Mouse (Mus musculus): ENCODE measurements around the gene Usp32. TPM values are rescaled to one million over a fixed set of nuclear protein-coding genes. Genes with fewer than 3 reads are reported as not detected.
A peak's percentile ranks its signal among the peaks of the same experiment; 100 is the strongest.

The Usp32 gene
- polyA plus RNA-seq, 1 experiment from 2014 or later = 3.0 TPM

GRCm38 (mm10) chr11:84943948-84944347 is 196.0 kb downstream of the Usp32 start:
- Histone ChIP-seq H3K36me3 (ENCODE audit: control insufficient read depth, insufficient read depth, low read length) (no peaks in the 10 kb centered on the region), H3K9me3 (ENCODE audit: control insufficient read depth, low read length) (no peaks in the 10 kb centered on the region), H3K4me1 (replicated peaks; ENCODE audit: control insufficient read depth, insufficient read depth) (no peaks in the 10 kb centered on the region), H3K4me2 (replicated peaks; ENCODE audit: low read depth) (no peak overlapping the region), H3K27ac (replicated peaks) (no peak overlapping the region), H3K4me3 (ENCODE audit: low read depth, low read length) (no peak overlapping the region), H3K9ac (ENCODE audit: low read length) (no peak overlapping the region), H3K27me3 (ENCODE audit: control insufficient read depth, insufficient read depth, low read length) (no peaks in the 10 kb centered on the region)
- ATAC-seq (ENCODE audit: low FRiP score, low TSS enrichment) (no peak), DNase-seq (ENCODE audit: low spot score) (peak; percentile 85)
- 0% methylated on average over 15 of the region's 15 CpGs for WGBS
- TF ChIP-seq CTCF (IDR thresholded peaks at IDR 0.05; ENCODE audit: low read depth) = peak; percentile 48
- no peak for TF ChIP-seq EP300 (optimal IDR thresholded peaks at IDR 0.05)

- DNase-seq (ENCODE audit: low spot score) = no peak
- Histone ChIP-seq H3K4me2 (replicated peaks; ENCODE audit: low read depth) (no peak overlapping the region), H3K27ac (replicated peaks) (no peak overlapping the region), H3K36me3 (ENCODE audit: control insufficient read depth, insufficient read depth, low read length) (no peaks in the 10 kb centered on the region), H3K9ac (ENCODE audit: low read length) (no peak overlapping the region), H3K4me1 (replicated peaks; ENCODE audit: control insufficient read depth, insufficient read depth) (no peaks in the 10 kb centered on the region), H3K9me3 (ENCODE audit: control insufficient read depth, low read length) (no peaks in the 10 kb centered on the region), H3K4me3 (ENCODE audit: low read depth, low read length) (no peak overlapping the region), H3K27me3 (ENCODE audit: control insufficient read depth, insufficient read depth, low read length) (no peaks in the 10 kb centered on the region)
- TF ChIP-seq EP300 (optimal IDR thresholded peaks at IDR 0.05) (no peak), CTCF (IDR thresholded peaks at IDR 0.05; ENCODE audit: low read depth) (no peak)
- 58% methylated on average over 10 of the region's 10 CpGs for WGBS
- ATAC-seq (ENCODE audit: low FRiP score, low TSS enrichment) = no peak
Measured at GRCm38 (mm10) chr11:84940140-84940539, 199.8 kb downstream of the Usp32 start.

GRCm38 (mm10) chr11:84939508-84940053 is 200.4 kb downstream of the Usp32 start:
- Histone ChIP-seq H3K27ac (replicated peaks) (no peak overlapping the region), H3K27me3 (ENCODE audit: control insufficient read depth, insufficient read depth, low read length) (no peaks in the 10 kb centered on the region), H3K9me3 (ENCODE audit: control insufficient read depth, low read length) (no peaks in the 10 kb centered on the region), H3K36me3 (ENCODE audit: control insufficient read depth, insufficient read depth, low read length) (no peaks in the 10 kb centered on the region), H3K4me2 (replicated peaks; ENCODE audit: low read depth) (no peak overlapping the region), H3K9ac (ENCODE audit: low read length) (no peak overlapping the region), H3K4me1 (replicated peaks; ENCODE audit: control insufficient read depth, insufficient read depth) (no peaks in the 10 kb centered on the region), H3K4me3 (ENCODE audit: low read depth, low read length) (no peak overlapping the region)
- ATAC-seq (ENCODE audit: low FRiP score, low TSS enrichment) = no peak
- DNase-seq (ENCODE audit: low spot score) = no peak
- TF ChIP-seq EP300 (optimal IDR thresholded peaks at IDR 0.05) (no peak), CTCF (IDR thresholded peaks at IDR 0.05; ENCODE audit: low read depth) (no peak)
- 56% methylated on average over 8 of the region's 8 CpGs for WGBS

Other genes with a start within 250 kb of the Usp32 start
- gene Znhit3, start 223.8 kb downstream of the Usp32 start, polyA plus RNA-seq (2015; fragmentation: Nextera tagmentation; extraction: Ambion mirVana) = 27.9 and 28.6 TPM in 2 replicates
- 1.3 and 1.5 TPM in 2 replicates for gene Car4, start 182.4 kb downstream of the Usp32 start, polyA plus RNA-seq (2015; fragmentation: Nextera tagmentation; extraction: Ambion mirVana)
- gene 1700125H20Rik, start 30.2 kb upstream of the Usp32 start, polyA plus RNA-seq (2015; fragmentation: Nextera tagmentation; extraction: Ambion mirVana) = 0.19 TPM in 1 of 2 replicates, not detected in the other
- gene Appbp2, start 95.0 kb upstream of the Usp32 start, polyA plus RNA-seq (2015; fragmentation: Nextera tagmentation; extraction: Ambion mirVana) = 23.1 and 24.2 TPM in 2 replicates
- 11.0 and 12.4 TPM in 2 replicates for gene Ppm1d, start 171.1 kb upstream of the Usp32 start, polyA plus RNA-seq (2015; fragmentation: Nextera tagmentation; extraction: Ambion mirVana)
- gene Bcas3, start 213.0 kb upstream of the Usp32 start, polyA plus RNA-seq (2015; fragmentation: Nextera tagmentation; extraction: Ambion mirVana) = 16.5 and 20.4 TPM in 2 replicates